Mouse (Mus musculus) activated CD4-positive, CD25-positive, alpha-beta regulatory T cell, adult 4 months (primary cell): ENCODE results near the gene Sytl4. TPM values are rescaled to one million over a fixed set of nuclear protein-coding genes. Genes with fewer than 3 reads are reported as not detected.

Experiments used
- ATAC-seq: one replicate; pipeline ENCODE4 v1.8.0; 2017
- polyA plus RNA-seq, 2 experiments: library from polyadenylated mRNA; unstranded; fragments of 100-300 nt; shearing (Covaris generic); gene quantifications; one replicate each; pipeline ENCODE4 v1.2.1; 2017

Sytl4 gene
- under 1 TPM; 0.32 to 0.34 TPM for polyA plus RNA-seq

DNA sequence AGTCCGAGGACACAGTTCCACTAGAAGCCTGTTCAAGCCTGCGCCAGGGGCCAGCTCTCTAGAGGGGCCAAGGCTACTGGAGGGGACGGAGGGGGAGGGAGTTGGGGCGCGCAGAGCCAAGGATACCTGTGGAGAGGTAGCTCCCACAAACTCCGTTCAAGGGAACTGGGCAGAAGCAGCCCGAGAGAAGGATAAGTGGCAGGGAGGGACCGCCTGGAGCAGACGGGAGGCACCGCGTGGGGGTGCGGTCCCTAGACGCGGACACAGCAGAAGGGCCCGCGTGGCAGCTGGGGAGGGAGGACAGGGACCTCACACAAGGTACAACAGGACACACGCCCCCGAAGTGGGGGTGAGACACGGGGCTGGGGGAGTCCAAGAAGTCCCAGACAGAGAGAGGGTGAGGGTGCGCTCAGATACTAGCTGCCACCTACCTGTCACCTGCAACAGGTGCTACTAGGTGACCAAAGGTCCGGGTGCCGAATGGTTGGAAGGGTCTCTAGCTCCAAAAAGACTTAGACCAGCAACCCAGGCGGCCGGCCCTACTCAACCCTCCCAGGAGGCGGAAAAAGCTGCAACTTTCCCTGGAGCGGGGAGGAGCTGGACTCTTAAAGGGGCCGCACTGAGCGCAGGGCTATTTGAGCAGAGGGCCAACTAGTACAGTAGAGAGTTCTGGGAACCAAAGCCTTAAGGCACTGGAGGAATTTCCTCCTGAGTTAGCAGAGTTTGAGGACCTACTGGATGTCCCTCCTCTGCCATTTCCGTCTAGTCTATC is at the start of gene Sytl4:
Gene Sytl4 (minus strand): TSS at position 582 of the 772 bp plus-strand sequence.
- no peak for ATAC-seq

DNA sequence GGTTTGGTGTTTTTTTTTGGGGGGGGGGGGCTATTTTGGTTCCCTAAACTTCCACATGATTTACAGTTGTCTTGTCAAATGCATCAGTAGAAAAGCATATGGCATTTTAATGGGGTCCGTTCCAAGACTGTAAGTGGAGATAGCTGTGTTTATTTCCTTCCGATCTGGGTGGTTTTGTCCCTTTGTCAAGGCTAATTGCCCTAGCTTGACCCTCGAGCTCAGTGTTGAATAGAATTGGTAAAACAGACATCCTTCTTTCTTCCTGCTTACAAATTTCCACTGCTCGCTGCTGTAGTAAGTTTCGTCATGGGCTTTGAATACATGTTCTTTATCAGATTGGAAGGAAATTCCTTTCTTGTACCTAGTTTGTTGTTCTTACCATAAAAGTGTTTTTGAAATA is 39.1 kb upstream of the Sytl4 start:
- ATAC-seq: no peak

- ATAC-seq: peak; percentile 86
Measured at GRCm38 (mm10) chrX:134019005-134019404, 37.4 kb upstream of the Sytl4 start.

- ATAC-seq: no peak
Measured at GRCm38 (mm10) chrX:133995866-133996265, 14.3 kb upstream of the Sytl4 start.

DNA sequence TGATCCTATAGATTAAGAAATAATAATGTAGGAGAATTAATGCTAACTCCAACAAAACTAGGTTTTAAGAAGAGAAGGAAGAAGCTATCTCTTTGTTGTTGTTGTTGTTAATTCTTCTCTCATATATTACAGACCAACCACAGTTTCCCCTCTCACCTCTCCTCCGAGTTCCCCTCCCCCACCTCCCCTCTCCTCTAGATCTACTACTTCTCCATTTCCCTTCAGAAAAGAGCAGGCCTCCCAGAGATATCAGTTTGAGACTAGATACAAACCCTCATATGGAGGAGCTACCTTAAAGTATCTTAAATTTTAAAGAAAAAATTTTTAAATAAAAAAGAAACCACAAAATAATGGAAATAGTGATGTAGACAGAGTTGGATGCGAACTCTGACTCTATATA is 17.0 kb downstream of the Sytl4 start:
- no peak for ATAC-seq

DNA sequence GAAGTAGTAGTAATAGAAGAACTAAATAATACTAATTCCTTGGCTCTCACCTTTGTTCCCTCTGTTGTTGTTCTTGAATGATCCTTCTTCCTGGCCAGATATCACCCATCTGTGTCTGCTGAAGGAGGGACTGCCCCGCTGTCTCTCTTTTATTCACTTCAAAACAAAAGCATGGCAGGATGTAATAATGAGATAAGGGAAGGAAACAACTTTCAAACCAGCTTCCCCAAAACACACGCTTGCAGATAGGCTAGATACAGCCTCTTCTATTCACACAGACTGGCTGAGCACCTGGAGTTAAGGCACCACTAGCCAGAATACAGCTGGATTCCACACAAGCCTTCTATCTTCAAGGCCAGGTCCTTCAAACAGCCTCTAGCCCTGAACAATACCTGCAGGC is 21.0 kb downstream of the Sytl4 start:
- peak; percentile 85 for ATAC-seq

GRCm38 (mm10) chrX:133954661-133955060 is 27.0 kb downstream of the Sytl4 start:
- ATAC-seq: no peak

DNA sequence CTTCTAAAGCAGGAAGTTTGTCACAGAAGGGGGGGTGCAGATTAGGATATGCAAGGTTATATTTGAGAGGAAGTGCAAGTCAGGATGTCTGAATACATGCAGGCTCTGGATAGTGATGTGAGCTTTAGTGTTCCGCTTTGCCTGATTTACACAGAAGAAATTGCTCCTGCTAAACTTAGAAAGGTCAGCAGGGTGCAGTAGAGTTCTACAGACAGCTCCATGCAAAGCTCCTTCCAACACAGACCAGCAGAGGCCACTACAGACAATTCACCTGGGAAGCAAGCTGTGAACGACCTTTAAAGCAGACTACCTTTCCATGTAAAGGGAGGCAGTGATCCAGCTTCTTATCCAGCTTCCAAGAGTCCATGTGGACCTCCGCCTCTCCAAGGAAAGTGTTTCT is 34.2 kb downstream of the Sytl4 start:
- peak; percentile 91 for ATAC-seq

GRCm38 (mm10) chrX:133939561-133939960 is 42.1 kb downstream of the Sytl4 start:
- ATAC-seq: no peak

DNA sequence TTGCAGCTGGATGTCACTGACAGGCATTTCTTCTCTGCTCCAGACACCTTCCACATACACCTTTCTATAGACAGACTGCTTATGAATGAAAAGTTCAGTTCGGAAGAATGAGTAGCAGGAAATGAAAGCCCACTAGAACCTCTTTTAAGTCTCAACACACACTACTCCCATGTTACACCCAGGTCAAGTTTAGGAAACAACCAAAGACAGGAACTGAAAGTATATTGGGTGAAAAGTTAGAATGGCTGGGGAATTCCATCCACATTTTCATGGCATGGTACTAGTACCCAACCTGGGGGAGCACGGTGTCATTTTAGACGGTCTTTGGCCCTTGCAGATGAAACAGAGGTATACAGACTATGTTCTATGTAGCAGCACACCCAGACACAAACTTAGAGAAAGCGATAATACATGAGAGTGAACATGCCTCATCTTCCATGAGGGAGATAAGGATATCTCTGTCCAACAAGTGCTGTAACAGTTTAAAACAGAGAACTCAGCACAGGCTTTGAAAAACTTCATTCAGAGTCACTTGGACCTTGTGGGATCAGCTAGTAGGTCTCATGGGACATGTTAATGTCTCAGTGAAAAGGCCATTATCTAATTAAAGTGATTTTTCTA is 44.9 kb downstream of the Sytl4 start:
- no peak for ATAC-seq

GRCm38 (mm10) chrX:133931302-133932013 is 50.2 kb downstream of the Sytl4 start:
- ATAC-seq: no peak

- no peak for ATAC-seq
Measured at GRCm38 (mm10) chrX:133926760-133927159, 54.9 kb downstream of the Sytl4 start.

- no peak for ATAC-seq
Measured at GRCm38 (mm10) chrX:133921187-133921586, 60.4 kb downstream of the Sytl4 start.

- ATAC-seq: no peak
Measured at GRCm38 (mm10) chrX:133914219-133914618, 67.4 kb downstream of the Sytl4 start.

- no peak for ATAC-seq
Measured at GRCm38 (mm10) chrX:133913006-133913405, 68.6 kb downstream of the Sytl4 start.

GRCm38 (mm10) chrX:133911397-133912103 is 70.1 kb downstream of the Sytl4 start:
- no peak for ATAC-seq

DNA sequence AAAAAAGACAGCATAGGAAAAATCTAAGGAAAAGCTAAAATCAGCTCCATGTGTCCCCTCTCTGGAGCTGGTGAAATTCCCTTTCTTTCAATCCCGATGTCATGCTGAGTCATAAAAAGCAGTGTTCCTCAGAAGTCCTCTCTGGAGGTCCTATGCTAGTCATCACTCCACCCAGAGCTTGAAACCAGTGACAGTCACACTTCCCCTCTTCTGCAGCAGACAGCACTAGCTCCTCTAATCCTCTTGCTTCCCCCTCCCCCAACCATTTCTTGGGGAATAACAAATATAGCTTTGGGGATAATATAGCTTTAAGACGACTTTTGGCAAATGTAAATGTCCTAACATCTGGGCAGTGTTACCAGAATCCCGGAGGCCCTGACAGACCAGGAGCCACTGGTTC is 73.4 kb downstream of the Sytl4 start, which contains the start of gene Srpx2:
Gene Srpx2 (plus strand): TSS at position 166 of the 400 bp plus-strand sequence.
- ATAC-seq: no peak

DNA sequence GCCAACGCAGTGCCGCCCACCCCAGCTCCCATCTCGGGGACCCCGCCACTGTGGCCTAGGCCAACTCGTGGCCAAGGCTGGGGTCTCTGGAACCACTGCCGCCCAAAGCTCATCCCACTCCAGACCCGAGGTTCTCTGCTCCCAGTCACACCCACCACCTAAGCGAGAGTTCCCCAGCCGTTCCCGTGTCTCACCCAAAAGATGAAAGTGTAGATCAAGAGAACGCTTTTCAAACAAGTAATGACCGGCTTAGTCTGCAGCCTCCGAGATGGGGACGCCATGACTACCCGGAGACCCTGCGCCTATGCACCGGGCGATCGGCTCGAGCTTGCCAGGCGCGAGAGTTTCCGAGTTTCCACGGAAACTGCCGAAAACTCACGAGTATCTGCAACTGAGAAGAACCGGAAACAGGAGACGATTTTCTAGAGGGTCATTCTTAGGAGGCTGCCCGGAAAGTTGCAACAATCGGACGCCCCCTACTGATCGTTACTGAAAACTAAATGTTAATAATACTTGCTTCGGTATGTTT is 83.5 kb downstream of the Sytl4 start, which contains the start of gene Tspan6:
Gene Tspan6 (minus strand): TSS at position 416 of the 529 bp plus-strand sequence.
- ATAC-seq: peak; percentile 92

DNA sequence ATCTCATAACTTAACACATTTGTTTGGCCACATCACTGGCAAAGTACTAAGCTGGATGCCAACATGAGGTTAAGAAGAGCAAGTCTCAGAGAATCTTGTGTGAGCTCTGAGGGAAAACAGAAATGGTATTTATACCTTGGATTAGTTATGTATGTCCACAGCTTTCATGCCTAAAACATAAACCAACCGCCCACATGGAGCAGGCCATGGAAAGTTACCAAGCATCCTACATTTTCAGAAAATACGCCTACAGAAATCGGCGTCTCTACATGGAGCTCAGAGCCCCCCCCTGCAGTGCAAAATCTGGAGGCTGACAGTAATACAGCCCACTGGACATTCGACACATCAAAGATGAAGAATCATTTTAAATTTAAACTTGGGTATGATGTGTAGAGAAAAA is 93.5 kb downstream of the Sytl4 start:
- no peak for ATAC-seq

DNA sequence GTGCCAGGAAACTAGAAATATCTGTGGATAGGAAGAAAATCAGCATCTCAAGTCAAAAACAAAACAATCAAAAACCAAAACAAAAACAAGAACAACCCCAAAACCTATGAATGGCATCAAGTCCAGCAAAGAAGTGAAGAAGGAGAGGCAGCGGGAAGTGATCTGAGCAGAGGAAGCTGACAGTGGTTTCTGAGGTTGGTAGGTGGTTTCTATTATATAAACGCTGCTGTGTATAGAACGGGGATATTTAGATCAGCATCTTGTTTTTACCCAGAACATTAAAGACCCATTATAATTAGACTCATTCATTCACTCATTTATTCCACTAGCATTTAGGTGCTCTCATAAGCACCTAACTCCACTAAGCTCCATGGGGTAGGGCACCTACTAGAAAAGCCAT is 94.3 kb downstream of the Sytl4 start:
- peak; percentile 57 for ATAC-seq
